Mouse (Mus musculus): ENCODE measurements at regions not wholly inside any gene's neighbourhood (a gene's known extent, or its start where the extent isn't known, plus 50 kb on each side); places are given as distances from the start of the nearest gene placed in this dataset.
A peak's percentile ranks its signal among the peaks of the same experiment; 100 is the strongest.

GRCm38 (mm10) chr8:42614077-42614476 lies 527.2 kb downstream of the Triml1 start:
- no peak overlapping the region for H3K27ac ChIP-seq (replicated peaks; ENCODE audit: low read depth, low read length)
- peak; percentile 65; the same call in 1 of the 2 replicates for ATAC-seq (ENCODE audit: low read depth)
- no peaks in the 10 kb centered on the region for H3K36me3 ChIP-seq (ENCODE audit: control insufficient read depth, insufficient read depth, low read length)
- peak; percentile 65 for DNase-seq (ENCODE audit: low spot score)
- WGBS = 70% methylated on average over 6 of the region's 6 CpGs
- H3K4me3 ChIP-seq (ENCODE audit: low read depth, low read length) = no peak overlapping the region
- H3K4me1 ChIP-seq (ENCODE audit: control insufficient read depth, insufficient read depth, low read length) = no peaks in the 10 kb centered on the region
- H3K4me2 ChIP-seq (ENCODE audit: low read depth, low read length) = no peak overlapping the region
- no peaks in the 10 kb centered on the region for H3K27me3 ChIP-seq (replicated peaks; ENCODE audit: control insufficient read depth, insufficient read depth, low read length)
- no peak overlapping the region for H3K9ac ChIP-seq (ENCODE audit: low read depth, low read length)
- H3K9me3 ChIP-seq (ENCODE audit: control insufficient read depth, low read length) = no peaks in the 10 kb centered on the region

GRCm38 (mm10) chr8:42596639-42597038 lies 544.6 kb downstream of the Triml1 start:
- H3K27ac ChIP-seq (replicated peaks; ENCODE audit: low read depth, low read length) = no peak overlapping the region
- no peaks in the 10 kb centered on the region for H3K27me3 ChIP-seq (replicated peaks; ENCODE audit: control insufficient read depth, insufficient read depth, low read length)
- H3K4me2 ChIP-seq (ENCODE audit: low read depth, low read length) = no peak overlapping the region
- H3K36me3 ChIP-seq (ENCODE audit: control insufficient read depth, insufficient read depth, low read length) = no peaks in the 10 kb centered on the region
- 77% methylated on average over 2 of the region's 2 CpGs for WGBS
- no peak overlapping the region for H3K9ac ChIP-seq (ENCODE audit: low read depth, low read length)
- H3K4me3 ChIP-seq (ENCODE audit: low read depth, low read length) = no peak overlapping the region
- H3K9me3 ChIP-seq (ENCODE audit: control insufficient read depth, low read length) = no peaks in the 10 kb centered on the region
- no peaks in the 10 kb centered on the region for H3K4me1 ChIP-seq (ENCODE audit: control insufficient read depth, insufficient read depth, low read length)
- DNase-seq (ENCODE audit: low spot score) = no peak
- ATAC-seq (ENCODE audit: low read depth) = no peak

Measured in embryonic facial prominence, embryonic 14.5 days (tissue).